Mouse (Mus musculus) cerebellum, adult 8-10 months (tissue): ENCODE measurements around the gene Gm13272.
"Not testable (repeated sequence)": the region's sequence is repeated elsewhere in the genome, so short reads cannot be mapped to it uniquely, and the experiment has no call there.

ENCODE experiments used
- DNase-seq: peaks from one replicate; pipeline ENCODE4 v3.0.0; 2022

Gm13272 gene

GRCm38 (mm10) chr4:88779550-88779949 lies at the start of gene Gm13272:
Gene Gm13272, plus strand, starts transcription at chr4:88779850.
- not testable (repeated sequence) for DNase-seq

- peak; percentile 52 for DNase-seq
Observed at GRCm38 (mm10) chr4:88738480-88738879, 41.2 kb upstream of the Gm13272 start.

- no peak for DNase-seq
Observed at GRCm38 (mm10) chr4:88739036-88739435, 40.6 kb upstream of the Gm13272 start.

GRCm38 (mm10) chr4:88741426-88741825 lies 38.2 kb upstream of the Gm13272 start:
- no peak for DNase-seq

- DNase-seq, result no peak
Observed at GRCm38 (mm10) chr4:88742771-88743371, 36.8 kb upstream of the Gm13272 start.

- no peak for DNase-seq
Observed at GRCm38 (mm10) chr4:88744207-88744606, 35.4 kb upstream of the Gm13272 start.

- no peak for DNase-seq
Observed at GRCm38 (mm10) chr4:88749926-88750325, 29.7 kb upstream of the Gm13272 start.

GRCm38 (mm10) chr4:88754818-88755340 lies 24.8 kb upstream of the Gm13272 start, which contains the start of gene Gm13271:
Gene Gm13271, plus strand, starts transcription at chr4:88754868.
- DNase-seq, result peak; percentile 80

- DNase-seq, result not testable (repeated sequence)
Observed at GRCm38 (mm10) chr4:88756581-88757513, 22.8 kb upstream of the Gm13272 start.

- DNase-seq, result peak; percentile 97
Observed at GRCm38 (mm10) chr4:88757628-88758031, 22.0 kb upstream of the Gm13272 start.

- peak; percentile 30 for DNase-seq
Observed at GRCm38 (mm10) chr4:88758751-88759150, 20.9 kb upstream of the Gm13272 start.

GRCm38 (mm10) chr4:88759610-88760268 lies 19.9 kb upstream of the Gm13272 start, which contains the start of gene Gm13283:
Gene Gm13283, plus strand, starts transcription at chr4:88760119.
- DNase-seq, result peak; percentile 64

- DNase-seq, result peak; percentile 66
Observed at GRCm38 (mm10) chr4:88760431-88760830, 19.2 kb upstream of the Gm13272 start.

- peak; percentile 83 for DNase-seq
Observed at GRCm38 (mm10) chr4:88761776-88762175, 17.9 kb upstream of the Gm13272 start.

GRCm38 (mm10) chr4:88762341-88762740 lies 17.3 kb upstream of the Gm13272 start:
- peak; percentile 33 for DNase-seq

GRCm38 (mm10) chr4:88763384-88764018 lies 16.1 kb upstream of the Gm13272 start:
- DNase-seq, result peak; percentile 37

- DNase-seq, result not testable (repeated sequence)
Observed at GRCm38 (mm10) chr4:88773534-88773933, 6.1 kb upstream of the Gm13272 start, which contains the start of gene Gm13290. Gene Gm13290, plus strand, starts transcription at chr4:88773834.

GRCm38 (mm10) chr4:88776622-88777021 lies 3.0 kb upstream of the Gm13272 start, which contains the start of gene Gm13289:
Gene Gm13289, plus strand, starts transcription at chr4:88776922.
- not testable (repeated sequence) for DNase-seq

- DNase-seq, result not testable (repeated sequence)
Observed at GRCm38 (mm10) chr4:88780320-88780719, 670 bp downstream of the Gm13272 start.

GRCm38 (mm10) chr4:88781831-88782230 lies 2.2 kb downstream of the Gm13272 start, which contains the start of gene Ifnz:
Gene Ifnz, plus strand, starts transcription at chr4:88782131.
- DNase-seq, result not testable (repeated sequence)

GRCm38 (mm10) chr4:88782335-88782734 lies 2.7 kb downstream of the Gm13272 start:
- not testable (repeated sequence) for DNase-seq

- DNase-seq, result not testable (repeated sequence)
Observed at GRCm38 (mm10) chr4:88785409-88785808, 5.8 kb downstream of the Gm13272 start, which contains the start of gene Gm13276. Gene Gm13276, plus strand, starts transcription at chr4:88785709.
